Comparison of ENCODE assay signal across 14 mouse cellular contexts in genomic region chr2:160736466-160736865, GRCm38 (mm10).
"Had no signal": no experiment of that assay in that cellular context is flagged by ENCODE, and none has a peak within 500 bp of the region (broad histone marks: within the 10 kb centered on the region; RNA-seq: fewer than 3 reads in every experiment).

No protein-coding gene starts in this region.

- H3K9me3 ChIP-seq: limb, embryonic 13.5 days; midbrain, embryonic 10.5 days; neural tube, embryonic 15.5 days had no signal

- H3K27ac ChIP-seq: limb, embryonic 13.5 days; liver, embryonic 14.5 days; midbrain, embryonic 10.5 days; neural tube, embryonic 15.5 days; stomach, postnatal 0 days had no signal

- H3K4me3 ChIP-seq: layer of hippocampus, adult 2 months; limb, embryonic 13.5 days; midbrain, embryonic 10.5 days; myocyte; neural tube, embryonic 15.5 days had no signal

- H3K27me3 ChIP-seq: limb, embryonic 13.5 days; neural tube, embryonic 15.5 days had no signal

- H3K9ac ChIP-seq: limb, embryonic 13.5 days; liver, embryonic 14.5 days; neural tube, embryonic 15.5 days had no signal

- DNase-seq: kidney, postnatal 10 days; kidney, postnatal 4 days; left cerebral cortex, postnatal 4 days; lung, adult 18-20 months; lung, postnatal 10 days; lung, postnatal 4 days; midbrain, embryonic 14.5 days had no signal

- H3K4me2 ChIP-seq: limb, embryonic 13.5 days; neural tube, embryonic 15.5 days had no signal
